Mouse (Mus musculus) heart, embryonic 14.5 days (tissue): Measurements from ENCODE around the gene Mea1. TPM values are rescaled to one million over a fixed set of nuclear protein-coding genes. Genes with fewer than 3 reads are reported as not detected.

ENCODE experiments used
- ATAC-seq: fragments of 200-750 bp; cut with Nextera tagmentation; 2 replicates; pipeline ENCODE4 v1.8.0; 2017; ENCODE audit warnings: low read depth, moderate TSS enrichment; ENCODE audit not compliant: insufficient number of reproducible peaks, insufficient read depth, low FRiP score
- H3K27ac ChIP-seq, 2 experiments: fragments of 200-500 bp in 1 of 2; fragments of 300-500 bp in 1 of 2; sonication (generic) in 1 of 2; replicated peaks in 1 of 2; 2 replicates each; pipeline ENCODE4 v1.5.1; 2012 to 2014; ENCODE audit warnings: low read depth in 2 of 2, low read length in 2 of 2, control low read depth in 1 of 2, mild to moderate bottlenecking in 1 of 2, mixed read lengths in 1 of 2; ENCODE audit not compliant: control insufficient read depth in 1 of 2, insufficient read depth in 1 of 2
- H3K27me3 ChIP-seq: fragments of 300-500 bp; sonication (generic); 2 replicates; pipeline ENCODE4 v1.6.1; 2014; ENCODE audit warnings: mild to moderate bottlenecking, low read length, control low read depth; ENCODE audit not compliant: control insufficient read depth, insufficient read depth
- H3K36me3 ChIP-seq: fragments of 300-500 bp; sonication (generic); 2 replicates; pipeline ENCODE4 v1.6.1; 2014; ENCODE audit warnings: mild to moderate bottlenecking, control low read depth, low read length, mixed read lengths; ENCODE audit not compliant: control insufficient read depth, insufficient read depth
- H3K4me1 ChIP-seq, 2 experiments: fragments of 200-500 bp in 1 of 2; fragments of 300-500 bp in 1 of 2; sonication (generic) in 1 of 2; 2 replicates each; pipeline ENCODE4 v1.6.1; 2012 to 2014; ENCODE audit warnings: low read length in 2 of 2, control low read depth in 1 of 2, mixed read lengths in 1 of 2; ENCODE audit not compliant: control insufficient read depth in 2 of 2, insufficient read depth in 2 of 2
- H3K4me2 ChIP-seq: fragments of 300-500 bp; sonication (generic); 2 replicates; pipeline ENCODE4 v1.6.1; 2014; ENCODE audit warnings: mild to moderate bottlenecking, low read length
- H3K4me3 ChIP-seq, 2 experiments: fragments of 200-500 bp in 1 of 2; fragments of 300-500 bp in 1 of 2; sonication (generic) in 1 of 2; 2 replicates each; pipeline ENCODE4 v1.5.1; 2012 to 2014; ENCODE audit warnings: low read length in 2 of 2, mild to moderate bottlenecking in 2 of 2, control low read depth in 1 of 2, low read depth in 1 of 2, moderate library complexity in 1 of 2; ENCODE audit not compliant: control insufficient read depth in 1 of 2, insufficient read depth in 1 of 2
- H3K9ac ChIP-seq: fragments of 300-500 bp; sonication (generic); 2 replicates; pipeline ENCODE4 v1.6.1; 2014; ENCODE audit warnings: mild to moderate bottlenecking, low read length
- H3K9me3 ChIP-seq: fragments of 300-500 bp; sonication (generic); 2 replicates; pipeline ENCODE4 v1.6.1; 2016; ENCODE audit warnings: low read length, control low read depth; ENCODE audit not compliant: control insufficient read depth
- WGBS: fragments of 180-500 bp; shearing (Covaris S2); extraction: QIAGEN DNeasy Blood & Tissue Kit; methylation state at CpG from one replicate; pipeline ENCODE4 v1.1.7; 2014; 5-methylcytosine and 5-hydroxymethylcytosine counted together
- polyA plus RNA-seq: library from polyadenylated mRNA; unstranded; fragments of >200 nt; fragmentation: Nextera tagmentation; extraction: Ambion mirVana; gene quantifications from 2 replicates; pipeline ENCODE4 v1.2.1, GENCODE M21; 2014

Gene Mea1
- polyA plus RNA-seq, 1 experiment from 2014 or later = 129 TPM

DNA sequence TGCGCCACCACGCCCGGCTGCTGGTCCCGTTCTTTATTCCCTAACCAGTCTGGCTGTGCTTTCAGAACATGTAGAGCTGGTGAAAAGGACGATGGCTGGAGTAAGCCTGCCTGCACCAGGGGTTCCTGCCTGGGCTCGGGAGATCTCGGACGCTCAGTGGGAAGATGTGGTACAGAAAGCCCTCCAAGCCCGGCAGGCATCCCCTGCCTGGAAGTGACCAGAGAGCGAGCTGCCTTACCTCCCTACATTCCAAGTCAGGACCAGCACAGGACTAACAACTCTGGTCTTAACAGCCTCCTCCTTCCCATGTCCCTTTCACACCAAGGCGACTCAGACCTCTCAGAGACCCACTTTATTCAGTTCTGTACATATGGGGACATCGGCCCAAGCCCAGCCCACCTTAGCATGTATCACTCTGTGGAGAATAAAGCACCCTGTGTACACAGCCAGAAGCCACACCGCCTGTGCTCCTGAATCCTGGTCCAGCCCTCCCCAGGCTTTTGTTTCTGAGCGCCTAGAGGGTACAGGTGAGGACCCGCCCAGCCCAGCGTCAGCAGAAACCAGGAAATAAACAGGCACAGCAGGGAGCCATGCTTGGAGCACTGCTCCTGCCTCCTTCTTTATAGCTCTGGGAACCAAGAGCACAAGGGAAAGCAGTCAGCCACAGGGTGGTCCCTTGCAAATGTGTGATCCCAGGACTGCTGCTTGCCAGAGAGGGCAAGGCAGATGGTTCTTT lies 4.2 kb downstream of the Mea1 start:
- Histone ChIP-seq H3K9ac (no peak overlapping the region), H3K4me2 (no peak overlapping the region), H3K36me3 (peaks cover 58% of the 10 kb centered on the region), H3K27me3 (no peaks in the 10 kb centered on the region), H3K9me3 (no peaks in the 10 kb centered on the region), H3K4me3 (no peak overlapping the region), H3K4me1 (peaks cover 14 to 31% of the 10 kb centered on the region in 2 experiments), H3K27ac (no peak overlapping the region)
- ATAC-seq = no peak
- 88% methylated on average over 16 of the region's 16 CpGs for WGBS

DNA sequence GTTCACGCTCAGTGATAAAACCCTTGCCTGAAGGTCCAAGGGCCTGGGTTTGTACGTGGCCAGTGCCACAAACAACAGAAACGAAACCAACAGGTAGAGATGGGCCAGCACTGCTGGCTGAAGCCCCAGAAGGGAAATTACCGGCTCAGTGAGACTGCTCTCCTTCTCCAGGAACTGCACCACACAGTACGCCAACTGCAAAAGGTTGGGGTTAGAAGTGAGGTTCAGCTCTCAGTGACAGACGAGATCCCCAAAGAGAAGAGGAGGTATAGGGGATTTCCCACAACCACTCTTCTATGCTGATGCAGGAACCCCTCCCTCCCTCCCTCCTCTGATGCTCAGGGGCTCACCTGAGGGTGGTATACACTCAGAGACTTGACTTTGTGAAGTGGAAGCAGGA lies 7.3 kb downstream of the Mea1 start:
- 90% methylated on average over 6 of the region's 6 CpGs for WGBS
- H3K27ac ChIP-seq = no peak overlapping the region
- H3K9ac ChIP-seq = no peak overlapping the region
- H3K36me3 ChIP-seq = peaks cover 60% of the 10 kb centered on the region
- H3K27me3 ChIP-seq = no peaks in the 10 kb centered on the region
- no peak overlapping the region for H3K4me2 ChIP-seq
- no peak for ATAC-seq
- H3K9me3 ChIP-seq = no peaks in the 10 kb centered on the region
- peaks cover 3 to 12% of the 10 kb centered on the region in 2 experiments; a peak in 3 of 4 replicates for H3K4me1 ChIP-seq
- no peak overlapping the region for H3K4me3 ChIP-seq

DNA sequence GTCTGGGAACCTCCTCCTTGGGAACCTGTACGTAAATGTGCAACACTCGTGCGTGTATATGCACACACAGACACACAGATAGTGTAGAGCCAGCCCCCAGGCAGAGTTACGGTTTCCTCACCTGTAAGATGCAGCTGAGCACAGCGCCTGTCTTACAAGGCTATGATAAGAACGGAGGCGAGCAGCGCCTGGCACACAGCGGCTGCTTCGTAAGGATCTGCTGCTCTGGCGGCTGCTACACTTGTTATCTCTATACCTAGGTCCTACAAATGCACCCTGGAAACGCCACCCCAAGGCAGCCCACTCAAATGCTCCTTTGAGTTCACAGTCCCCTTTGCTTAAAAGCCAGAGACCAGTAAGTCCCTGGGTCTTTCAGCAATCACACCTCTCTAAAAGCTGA lies 12.1 kb downstream of the Mea1 start:
- Histone ChIP-seq H3K4me2 (no peak overlapping the region), H3K9me3 (no peaks in the 10 kb centered on the region), H3K36me3 (peaks cover 43% of the 10 kb centered on the region), H3K4me1 (no peaks in the 10 kb centered on the region), H3K9ac (no peak overlapping the region), H3K4me3 (no peak overlapping the region), H3K27me3 (no peaks in the 10 kb centered on the region), H3K27ac (no peak overlapping the region)
- 71% methylated on average over 12 of the region's 12 CpGs for WGBS
- no peak for ATAC-seq

- H3K27ac ChIP-seq = no peak overlapping the region
- 90% methylated on average over 2 of the region's 2 CpGs for WGBS
- peaks cover 36% of the 10 kb centered on the region for H3K36me3 ChIP-seq
- no peak for ATAC-seq
- H3K27me3 ChIP-seq = no peaks in the 10 kb centered on the region
- no peak overlapping the region for H3K9ac ChIP-seq
- no peak overlapping the region for H3K4me2 ChIP-seq
- H3K9me3 ChIP-seq = no peaks in the 10 kb centered on the region
- H3K4me3 ChIP-seq = no peak overlapping the region
- no peaks in the 10 kb centered on the region for H3K4me1 ChIP-seq
Observed at GRCm38 (mm10) chr17:46691390-46691789, 12.8 kb downstream of the Mea1 start.

DNA sequence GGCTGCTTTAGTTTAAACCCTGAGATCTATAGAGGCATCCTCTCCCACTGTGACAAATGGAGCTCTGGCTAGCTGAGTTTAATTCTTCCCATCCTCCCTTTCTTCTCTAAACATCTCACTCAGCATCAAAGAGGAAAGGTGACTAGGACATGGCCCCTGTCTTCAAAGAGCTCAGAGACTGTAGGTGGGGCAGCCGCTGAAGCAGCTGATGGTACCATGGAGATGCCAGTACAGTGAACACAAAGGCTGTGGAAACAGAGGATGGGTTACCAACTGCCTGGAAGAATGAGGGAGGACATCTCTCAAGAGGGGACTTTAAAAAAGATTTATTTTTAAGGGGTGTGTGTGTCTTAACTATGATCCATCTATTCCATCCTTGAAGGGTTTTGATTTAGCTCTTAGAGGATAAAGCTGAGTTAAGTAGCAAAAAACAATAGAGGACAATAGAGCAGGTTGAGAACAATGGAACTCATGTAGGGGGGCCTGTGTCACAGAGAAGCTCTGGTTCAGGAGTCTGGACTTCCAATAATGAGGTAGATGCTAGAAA lies 16.0 kb downstream of the Mea1 start:
- WGBS = 83% methylated on average over 1 of the region's 1 CpGs

GRCm38 (mm10) chr17:46698515-46698914 lies 19.9 kb downstream of the Mea1 start:
- Histone ChIP-seq H3K9me3 (no peaks in the 10 kb centered on the region), H3K27me3 (no peaks in the 10 kb centered on the region), H3K4me1 (peaks cover 6 to 10% of the 10 kb centered on the region in 2 experiments), H3K9ac (no peak overlapping the region), H3K4me2 (no peak overlapping the region), H3K4me3 (no peak overlapping the region), H3K27ac (no peak overlapping the region), H3K36me3 (peaks cover 28% of the 10 kb centered on the region)
- 81% methylated on average over 6 of the region's 6 CpGs for WGBS
- ATAC-seq = 0 out of 2 replicates have a peak, but pooled peaks have one; percentile 16

More for the DNA sequence above, 16.0 kb downstream of the Mea1 start:
- Histone ChIP-seq H3K4me3 (no peak overlapping the region), H3K4me1 (no peaks in the 10 kb centered on the region), H3K36me3 (peaks cover 36% of the 10 kb centered on the region), H3K27me3 (no peaks in the 10 kb centered on the region), H3K9me3 (no peaks in the 10 kb centered on the region), H3K9ac (no peak overlapping the region), H3K27ac (no peak overlapping the region), H3K4me2 (no peak overlapping the region)
- ATAC-seq = no peak

GRCm38 (mm10) chr17:46699245-46699644 lies 20.7 kb downstream of the Mea1 start:
- no peak overlapping the region for H3K4me2 ChIP-seq
- no peaks in the 10 kb centered on the region for H3K27me3 ChIP-seq
- H3K9me3 ChIP-seq = no peaks in the 10 kb centered on the region
- H3K4me1 ChIP-seq = peaks cover 10 to 17% of the 10 kb centered on the region in 2 experiments
- H3K27ac ChIP-seq = no peak overlapping the region
- no peak overlapping the region for H3K9ac ChIP-seq
- peaks cover 28% of the 10 kb centered on the region for H3K36me3 ChIP-seq
- WGBS = 79% methylated on average over 5 of the region's 5 CpGs
- ATAC-seq = no peak
- no peak overlapping the region for H3K4me3 ChIP-seq
